Mouse (Mus musculus): Measurements from ENCODE around the gene Strada. TPM values are rescaled to one million over a fixed set of nuclear protein-coding genes. Genes with fewer than 3 reads are reported as not detected.

Strada gene
- total and polyA plus RNA-seq, 2 experiments from 2014 or later, result 12.6 to 18.7 TPM

GRCm38 (mm10) chr11:106175081-106175480 is 26.9 kb downstream of the Strada start:
- no peak for TF ChIP-seq CTCF (IDR thresholded peaks at IDR 0.05; ENCODE audit: low read depth)
- 61% methylated on average over 3 of the region's 3 CpGs for whole genome bisulfite sequencing
- no peaks in the 10 kb centered on the region for H3K9me3 ChIP-seq (replicated peaks; ENCODE audit: control insufficient read depth, low read length)
- H3K4me2 ChIP-seq (ENCODE audit: low read depth, low read length), result no peak overlapping the region
- no peak overlapping the region for H3K27ac ChIP-seq (ENCODE audit: low read depth)
- H3K4me1 ChIP-seq (ENCODE audit: control insufficient read depth, insufficient read depth), result no peaks in the 10 kb centered on the region
- no peak for DNase-seq (ENCODE audit: low spot score)
- H3K9ac ChIP-seq (replicated peaks; ENCODE audit: low read depth, low read length), result no peak overlapping the region
- no peak overlapping the region for H3K4me3 ChIP-seq (ENCODE audit: low read depth, low read length)
- no peak for ATAC-seq (ENCODE audit: insufficient read depth, low read depth)
- H3K36me3 ChIP-seq (replicated peaks; ENCODE audit: control insufficient read depth, insufficient read depth, low read length), result no peaks in the 10 kb centered on the region; the same call in 1 of the 2 replicates
- no peaks in the 10 kb centered on the region for H3K27me3 ChIP-seq (ENCODE audit: control insufficient read depth, insufficient read depth, low read length)

GRCm38 (mm10) chr11:106174372-106174771 is 27.6 kb downstream of the Strada start:
- WGBS, result 70% methylated on average over 5 of the region's 5 CpGs
- no peak overlapping the region for H3K4me2 ChIP-seq (ENCODE audit: low read depth, low read length)
- H3K9me3 ChIP-seq (replicated peaks; ENCODE audit: control insufficient read depth, low read length), result no peaks in the 10 kb centered on the region
- no peak overlapping the region for H3K4me3 ChIP-seq (ENCODE audit: low read depth, low read length)
- ATAC-seq (ENCODE audit: insufficient read depth, low read depth) (no peak), DNase-seq (ENCODE audit: low spot score) (no peak)
- no peaks in the 10 kb centered on the region for H3K4me1 ChIP-seq (ENCODE audit: control insufficient read depth, insufficient read depth)
- no peaks in the 10 kb centered on the region for H3K27me3 ChIP-seq (ENCODE audit: control insufficient read depth, insufficient read depth, low read length)
- no peak overlapping the region for H3K9ac ChIP-seq (replicated peaks; ENCODE audit: low read depth, low read length)
- no peak overlapping the region for H3K27ac ChIP-seq (ENCODE audit: low read depth)
- peaks cover 1% of the 10 kb centered on the region; the same call in 1 of the 2 replicates for H3K36me3 ChIP-seq (replicated peaks; ENCODE audit: control insufficient read depth, insufficient read depth, low read length)
- TF ChIP-seq CTCF (IDR thresholded peaks at IDR 0.05; ENCODE audit: low read depth) (no peak), EP300 (IDR thresholded peaks at IDR 0.05; ENCODE audit: low read depth) (no peak)

GRCm38 (mm10) chr11:106173228-106173627 is 28.7 kb downstream of the Strada start:
- Histone ChIP-seq H3K4me3 (ENCODE audit: low read depth, low read length) (no peak overlapping the region), H3K4me2 (ENCODE audit: low read depth, low read length) (no peak overlapping the region), H3K9ac (replicated peaks; ENCODE audit: low read depth, low read length) (no peak overlapping the region), H3K4me1 (ENCODE audit: control insufficient read depth, insufficient read depth) (no peaks in the 10 kb centered on the region), H3K27me3 (ENCODE audit: control insufficient read depth, insufficient read depth, low read length) (no peaks in the 10 kb centered on the region), H3K27ac (ENCODE audit: low read depth) (no peak overlapping the region), H3K36me3 (replicated peaks; ENCODE audit: control insufficient read depth, insufficient read depth, low read length) (peaks cover 8% of the 10 kb centered on the region), H3K9me3 (replicated peaks; ENCODE audit: control insufficient read depth, low read length) (no peaks in the 10 kb centered on the region)
- TF ChIP-seq EP300 (IDR thresholded peaks at IDR 0.05; ENCODE audit: low read depth) (no peak), CTCF (IDR thresholded peaks at IDR 0.05; ENCODE audit: low read depth) (no peak)
- DNase-seq (ENCODE audit: low spot score) (no peak), ATAC-seq (ENCODE audit: insufficient read depth, low read depth) (no peak)
- WGBS, result 88% methylated on average over 2 of the region's 2 CpGs

- DNase-seq (ENCODE audit: low spot score) (no peak), ATAC-seq (ENCODE audit: insufficient read depth, low read depth) (no peak)
- peaks cover 21% of the 10 kb centered on the region for H3K36me3 ChIP-seq (replicated peaks; ENCODE audit: control insufficient read depth, insufficient read depth, low read length)
- H3K9ac ChIP-seq (replicated peaks; ENCODE audit: low read depth, low read length), result no peak overlapping the region
- no peaks in the 10 kb centered on the region for H3K4me1 ChIP-seq (ENCODE audit: control insufficient read depth, insufficient read depth)
- H3K27me3 ChIP-seq (ENCODE audit: control insufficient read depth, insufficient read depth, low read length), result no peaks in the 10 kb centered on the region
- no peak overlapping the region for H3K4me3 ChIP-seq (ENCODE audit: low read depth, low read length)
- no peaks in the 10 kb centered on the region for H3K9me3 ChIP-seq (replicated peaks; ENCODE audit: control insufficient read depth, low read length)
- TF ChIP-seq CTCF (IDR thresholded peaks at IDR 0.05; ENCODE audit: low read depth) (peak; percentile 42), EP300 (IDR thresholded peaks at IDR 0.05; ENCODE audit: low read depth) (no peak)
- no peak overlapping the region for H3K27ac ChIP-seq (ENCODE audit: low read depth)
- H3K4me2 ChIP-seq (ENCODE audit: low read depth, low read length), result no peak overlapping the region
- WGBS, result 75% methylated on average over 7 of the region's 7 CpGs
These were observed 31.2 kb downstream of the Strada start for GRCm38 (mm10) chr11:106170807-106171206.

- Histone ChIP-seq H3K27me3 (ENCODE audit: control insufficient read depth, insufficient read depth, low read length) (no peaks in the 10 kb centered on the region), H3K36me3 (replicated peaks; ENCODE audit: control insufficient read depth, insufficient read depth, low read length) (peaks cover 30% of the 10 kb centered on the region), H3K4me2 (ENCODE audit: low read depth, low read length) (no peak overlapping the region), H3K4me1 (ENCODE audit: control insufficient read depth, insufficient read depth) (no peaks in the 10 kb centered on the region), H3K4me3 (ENCODE audit: low read depth, low read length) (no peak overlapping the region), H3K27ac (ENCODE audit: low read depth) (no peak overlapping the region), H3K9ac (replicated peaks; ENCODE audit: low read depth, low read length) (no peak overlapping the region), H3K9me3 (replicated peaks; ENCODE audit: control insufficient read depth, low read length) (no peaks in the 10 kb centered on the region)
- WGBS, result 62% methylated on average over 5 of the region's 5 CpGs
- TF ChIP-seq EP300 (IDR thresholded peaks at IDR 0.05; ENCODE audit: low read depth) (no peak), CTCF (IDR thresholded peaks at IDR 0.05; ENCODE audit: low read depth) (no peak)
- DNase-seq (ENCODE audit: low spot score) (no peak), ATAC-seq (ENCODE audit: insufficient read depth, low read depth) (no peak)
These were observed 34.5 kb downstream of the Strada start for GRCm38 (mm10) chr11:106167435-106167834.

GRCm38 (mm10) chr11:106164601-106165180 is 37.3 kb downstream of the Strada start:
- Histone ChIP-seq H3K36me3 (replicated peaks; ENCODE audit: control insufficient read depth, insufficient read depth, low read length) (peaks cover 30% of the 10 kb centered on the region), H3K4me2 (ENCODE audit: low read depth, low read length) (peak overlapping the region; percentile 8; the same call in 1 of the 2 replicates), H3K4me3 (ENCODE audit: low read depth, low read length) (no peak overlapping the region), H3K27me3 (ENCODE audit: control insufficient read depth, insufficient read depth, low read length) (no peaks in the 10 kb centered on the region), H3K27ac (ENCODE audit: low read depth) (peak overlapping the region; percentile 54; the same call in 1 of the 2 replicates), H3K9ac (replicated peaks; ENCODE audit: low read depth, low read length) (no peak overlapping the region), H3K9me3 (replicated peaks; ENCODE audit: control insufficient read depth, low read length) (no peaks in the 10 kb centered on the region), H3K4me1 (ENCODE audit: control insufficient read depth, insufficient read depth) (no peaks in the 10 kb centered on the region)
- ATAC-seq (ENCODE audit: insufficient read depth, low read depth), result no peak
- TF ChIP-seq EP300 (IDR thresholded peaks at IDR 0.05; ENCODE audit: low read depth) (no peak), CTCF (IDR thresholded peaks at IDR 0.05; ENCODE audit: low read depth) (no peak)
- DNase-seq (ENCODE audit: low spot score), result no peak
- WGBS, result 81% methylated on average over 16 of the region's 16 CpGs
